Mouse (Mus musculus): ENCODE measurements at regions not wholly inside any gene's neighbourhood (a gene's known extent, or its start where the extent isn't known, plus 50 kb on each side); places are given as distances from the start of the nearest gene placed in this dataset.

DNA sequence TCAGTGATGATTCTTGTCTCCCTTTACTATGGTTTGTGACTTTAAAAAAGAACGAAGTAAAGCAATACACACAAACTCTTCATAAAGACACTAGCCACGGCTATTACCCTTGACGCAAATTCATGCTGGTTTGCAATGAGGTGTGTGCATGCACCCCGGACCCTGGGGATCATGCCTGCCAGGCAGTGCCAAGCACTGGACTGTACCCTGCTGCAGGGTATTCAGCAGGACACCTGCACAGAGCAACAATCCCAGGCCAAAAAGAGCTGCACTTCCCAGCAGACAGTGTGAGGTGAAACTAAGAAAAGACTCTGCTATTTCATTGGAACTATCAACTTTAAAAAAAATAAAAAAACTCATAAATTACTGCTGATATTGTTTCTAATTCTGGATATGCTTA lies 71.4 kb downstream of the Adra2a start:
- TF ChIP-seq CTCF (IDR thresholded peaks at IDR 0.05; ENCODE audit: low read depth, low read length), result no peak
- no peak for TF ChIP-seq POLR2A (IDR thresholded peaks at IDR 0.05; ENCODE audit: extremely low read depth, insufficient read depth, low read length)

Data from liver, adult 2 months (tissue).